Mouse (Mus musculus) layer of hippocampus, adult 11-12 months (tissue): Measurements from ENCODE around the gene Glcci1.

Experiments
- DNase-seq: peaks from one replicate; pipeline ENCODE4 v3.0.0; 2022; ENCODE audit warnings: low spot score

The Glcci1 gene

GRCm38 (mm10) chr6:8509551-8509950, at the start of gene Glcci1:
TSS of gene Glcci1 (plus strand) at chr6:8509600.
- no peak for DNase-seq

- no peak for DNase-seq
Observed at GRCm38 (mm10) chr6:8462447-8462846, 47.0 kb upstream of the Glcci1 start.

DNA sequence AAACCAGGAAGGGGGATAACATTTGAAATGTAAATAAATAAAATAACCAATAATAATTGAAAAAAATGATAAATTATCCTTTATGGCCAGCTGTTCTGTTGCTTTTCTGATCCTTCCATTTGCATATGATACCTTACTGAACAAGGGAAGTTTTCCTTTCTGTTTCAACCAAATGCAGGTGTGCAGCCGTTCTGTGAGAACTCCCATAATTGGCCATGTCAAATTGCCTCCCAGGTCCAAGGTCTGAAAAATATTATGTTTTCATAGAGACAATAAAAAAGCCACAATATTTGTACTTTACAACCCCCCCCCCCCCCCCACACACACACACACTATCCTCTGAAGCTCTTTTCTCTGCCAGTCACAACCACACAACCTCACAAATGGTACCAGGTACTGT, 44.0 kb upstream of the Glcci1 start:
- no peak for DNase-seq

GRCm38 (mm10) chr6:8465985-8466384, 43.4 kb upstream of the Glcci1 start:
- DNase-seq, result no peak

- DNase-seq, result no peak
Observed at GRCm38 (mm10) chr6:8467667-8468337, 41.6 kb upstream of the Glcci1 start.

GRCm38 (mm10) chr6:8469918-8470317, 39.5 kb upstream of the Glcci1 start:
- DNase-seq, result no peak

DNA sequence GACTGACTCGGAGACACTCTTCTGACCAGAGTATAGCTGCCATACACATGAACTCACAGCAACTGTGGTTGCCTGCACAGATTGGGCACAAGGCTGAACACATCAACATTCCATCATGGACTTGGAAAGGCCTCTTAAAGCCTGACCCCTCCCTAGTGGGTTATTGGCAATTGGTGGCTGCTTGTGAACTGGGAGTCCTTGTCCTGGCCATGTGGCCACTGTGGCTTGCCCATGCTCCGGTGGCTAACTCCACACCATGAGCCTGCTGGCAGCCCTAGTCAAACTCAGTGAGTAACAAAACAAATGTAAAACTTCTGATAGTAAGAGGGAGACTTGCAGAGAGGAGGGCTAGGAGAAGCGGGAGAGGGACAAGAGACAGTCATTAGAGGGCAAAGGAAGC, 37.3 kb upstream of the Glcci1 start:
- no peak for DNase-seq

DNA sequence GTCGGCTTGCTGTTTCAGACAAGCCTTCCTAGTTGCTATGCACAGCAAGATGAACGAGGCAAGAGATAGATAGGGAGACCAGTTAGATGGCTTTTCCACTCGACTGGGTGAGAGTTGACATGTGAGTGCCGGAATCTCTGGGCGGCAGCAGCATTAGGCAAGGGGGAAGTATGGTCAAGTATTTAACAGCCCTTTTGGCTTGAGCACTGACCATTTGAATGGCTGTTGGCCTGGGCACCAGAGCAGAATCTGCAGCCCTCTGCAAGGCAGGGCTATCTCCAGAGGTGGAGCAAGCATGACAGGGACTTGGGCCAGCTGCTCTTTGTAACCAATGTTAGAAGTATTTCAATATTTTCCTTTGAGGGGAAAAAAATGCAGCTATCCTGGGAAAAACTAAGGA, 36.5 kb upstream of the Glcci1 start:
- no peak for DNase-seq

- DNase-seq, result peak; percentile 21
Observed at GRCm38 (mm10) chr6:8473498-8473897, 35.9 kb upstream of the Glcci1 start.

DNA sequence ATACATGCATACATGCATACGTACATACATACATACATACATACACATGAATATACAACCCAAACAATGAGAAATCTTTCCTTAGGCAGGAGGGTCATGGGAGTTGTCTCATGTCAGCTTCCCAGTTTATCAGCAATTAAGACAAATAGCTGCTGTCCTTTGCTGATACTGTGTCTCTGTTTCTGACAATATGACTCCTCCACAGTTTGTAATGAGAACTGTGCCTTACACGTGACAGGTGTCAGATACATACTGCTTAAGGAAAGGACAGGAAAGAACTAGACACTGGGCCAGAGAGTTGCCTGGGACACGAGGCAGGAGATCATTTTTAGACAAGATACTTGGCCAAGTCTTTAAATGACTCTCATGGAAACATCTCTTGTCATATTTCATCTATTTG, 35.1 kb upstream of the Glcci1 start:
- DNase-seq, result no peak

- no peak for DNase-seq
Observed at GRCm38 (mm10) chr6:8474820-8475219, 34.6 kb upstream of the Glcci1 start.

DNA sequence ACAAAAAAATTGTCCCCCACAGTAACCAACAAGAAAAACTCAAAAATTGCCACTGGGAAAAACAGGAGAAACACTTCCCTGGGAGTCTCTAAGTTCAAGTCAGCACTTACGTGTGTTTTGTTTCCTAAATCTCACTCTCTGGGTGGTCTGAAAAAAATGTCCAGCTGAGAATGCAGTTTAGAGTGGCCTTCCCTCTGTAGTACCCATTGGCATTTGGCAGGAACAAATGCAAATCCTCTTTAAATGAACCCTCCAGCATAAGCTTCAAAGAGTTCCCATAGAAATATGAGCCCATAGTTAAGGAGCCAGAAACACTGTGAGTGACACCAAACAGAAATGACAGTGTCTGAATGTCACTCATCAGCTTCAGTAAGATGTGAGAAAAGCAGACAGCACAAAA, 30.2 kb upstream of the Glcci1 start:
- DNase-seq, result no peak

- DNase-seq, result no peak
Observed at GRCm38 (mm10) chr6:8484437-8485275, 24.7 kb upstream of the Glcci1 start.

- no peak for DNase-seq
Observed at GRCm38 (mm10) chr6:8485414-8486175, 23.8 kb upstream of the Glcci1 start.

DNA sequence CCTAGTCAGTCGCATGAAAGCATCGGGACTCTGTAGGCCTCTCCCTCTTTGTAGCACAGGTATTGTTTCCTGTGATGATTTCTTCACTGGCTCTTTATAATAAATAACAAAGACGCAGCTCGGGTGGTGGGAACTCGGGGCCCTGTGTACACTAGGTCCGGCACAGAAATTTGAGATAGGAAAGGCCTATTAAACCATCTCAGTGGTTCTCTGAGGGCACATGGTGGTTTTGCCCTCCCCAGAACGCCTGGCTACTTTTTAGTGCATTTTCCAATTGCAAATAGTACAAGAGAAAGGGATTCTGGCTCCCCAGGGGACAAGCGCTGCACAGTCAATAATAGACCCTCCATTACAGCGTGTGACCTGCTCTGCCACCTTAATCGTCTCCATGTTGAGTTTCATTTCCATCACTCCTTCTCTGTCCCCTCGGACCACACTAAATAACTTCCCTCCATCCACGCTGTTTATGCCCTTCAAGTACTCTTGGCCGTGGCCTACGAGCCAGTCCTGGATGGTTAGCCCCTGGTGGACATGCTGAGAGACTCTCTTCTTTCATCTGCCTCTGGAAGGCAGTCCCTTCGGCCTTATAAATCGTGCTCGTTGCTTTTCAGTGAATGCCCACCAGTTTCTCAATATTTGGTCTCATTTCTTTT, 22.9 kb upstream of the Glcci1 start:
- DNase-seq, result no peak

GRCm38 (mm10) chr6:8487044-8487853, 22.2 kb upstream of the Glcci1 start:
- DNase-seq, result peak; percentile 11

DNA sequence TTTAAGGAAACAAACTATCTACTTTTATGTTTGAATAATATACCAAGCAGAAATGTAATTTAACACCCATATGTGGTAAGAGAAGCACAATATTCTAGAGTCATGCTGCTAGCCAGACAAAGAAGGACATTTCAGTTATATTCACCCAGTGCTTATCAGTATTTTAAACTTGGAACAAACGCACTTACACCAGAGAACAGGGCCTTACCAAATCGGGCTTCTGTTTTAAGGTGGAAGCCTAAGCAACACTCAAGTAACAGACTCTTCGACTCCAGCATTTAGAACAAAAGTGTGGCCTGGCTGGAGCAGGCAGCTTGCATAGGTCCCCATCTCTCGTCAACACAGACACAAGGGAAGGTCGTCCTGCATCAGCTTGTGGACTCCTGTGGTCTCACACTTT, 21.2 kb upstream of the Glcci1 start:
- no peak for DNase-seq

- DNase-seq, result no peak
Observed at GRCm38 (mm10) chr6:8489266-8489665, 20.1 kb upstream of the Glcci1 start.

GRCm38 (mm10) chr6:8489938-8490585, 19.3 kb upstream of the Glcci1 start:
- DNase-seq, result no peak

DNA sequence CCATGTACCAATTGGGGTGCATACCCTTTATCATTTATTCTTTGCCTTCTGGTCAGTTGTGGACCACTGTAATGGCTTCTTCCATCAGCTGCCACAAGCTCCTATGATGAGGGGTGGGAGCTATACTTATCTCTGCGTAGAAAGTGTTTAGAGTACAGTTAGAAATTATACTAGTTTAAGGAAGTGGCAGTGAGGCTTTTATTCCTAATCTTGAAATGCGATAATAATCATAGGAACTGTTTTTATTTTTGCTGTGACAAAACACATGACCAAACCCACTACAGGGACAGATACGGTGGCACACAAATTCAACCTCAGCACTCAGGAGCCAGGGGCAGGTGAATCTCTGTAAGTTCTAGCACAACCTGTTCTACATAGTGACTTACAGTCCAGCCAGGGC, 17.2 kb upstream of the Glcci1 start:
- DNase-seq, result no peak
